Mouse (Mus musculus) spleen, adult 12 weeks (tissue): ENCODE results near the gene Pidd1.
"Not testable (repeated sequence)": the region's sequence is repeated elsewhere in the genome, so short reads cannot be mapped to it uniquely, and the experiment has no call there.

Experiments
- DNase-seq: peaks from one replicate; pipeline ENCODE4 v3.0.0; 2022; ENCODE audit warnings: low spot score

Gene Pidd1

DNA sequence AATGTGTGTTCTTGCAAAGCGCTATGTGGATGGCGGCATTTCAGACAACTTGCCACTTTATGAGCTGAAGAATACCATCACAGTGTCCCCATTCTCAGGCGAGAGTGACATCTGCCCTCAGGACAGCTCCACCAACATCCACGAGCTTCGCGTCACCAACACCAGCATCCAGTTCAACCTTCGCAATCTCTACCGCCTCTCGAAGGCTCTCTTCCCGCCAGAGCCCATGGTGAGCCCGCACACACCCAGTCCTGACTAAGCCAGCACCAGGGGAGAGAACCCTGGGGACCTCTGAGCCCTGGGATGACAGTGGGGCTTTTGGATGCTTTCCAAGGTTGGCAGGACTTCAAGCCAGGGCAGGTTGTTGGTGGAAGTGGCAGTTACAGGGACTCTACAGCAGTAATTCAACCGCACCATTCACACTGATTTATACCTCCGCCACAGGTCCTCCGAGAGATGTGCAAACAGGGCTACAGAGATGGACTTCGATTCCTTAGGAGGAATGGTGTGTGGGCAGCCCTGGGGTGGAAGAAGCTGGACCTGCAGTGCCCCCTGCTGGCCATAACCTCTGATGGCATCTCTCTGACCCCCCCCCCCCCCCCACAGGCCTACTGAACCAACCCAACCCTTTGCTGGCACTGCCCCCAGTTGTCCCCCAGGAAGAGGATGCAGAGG, 14.3 kb upstream of the Pidd1 start:
- DNase-seq = no peak

DNA sequence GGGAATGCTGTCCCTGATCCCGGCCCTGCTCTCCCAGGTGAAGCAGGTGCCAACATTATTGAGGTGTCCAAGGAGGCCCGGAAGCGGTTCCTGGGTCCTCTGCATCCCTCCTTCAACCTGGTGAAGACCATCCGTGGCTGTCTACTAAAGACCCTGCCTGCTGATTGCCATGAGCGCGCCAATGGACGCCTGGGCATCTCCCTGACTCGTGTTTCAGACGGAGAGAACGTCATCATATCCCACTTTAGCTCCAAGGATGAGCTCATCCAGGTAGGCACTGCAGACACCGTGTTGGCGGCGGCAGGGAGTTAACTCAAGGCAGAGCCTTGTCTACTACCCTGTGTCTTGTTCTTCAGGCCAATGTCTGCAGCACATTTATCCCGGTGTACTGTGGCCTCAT, 13.4 kb upstream of the Pidd1 start:
- DNase-seq = no peak

DNA sequence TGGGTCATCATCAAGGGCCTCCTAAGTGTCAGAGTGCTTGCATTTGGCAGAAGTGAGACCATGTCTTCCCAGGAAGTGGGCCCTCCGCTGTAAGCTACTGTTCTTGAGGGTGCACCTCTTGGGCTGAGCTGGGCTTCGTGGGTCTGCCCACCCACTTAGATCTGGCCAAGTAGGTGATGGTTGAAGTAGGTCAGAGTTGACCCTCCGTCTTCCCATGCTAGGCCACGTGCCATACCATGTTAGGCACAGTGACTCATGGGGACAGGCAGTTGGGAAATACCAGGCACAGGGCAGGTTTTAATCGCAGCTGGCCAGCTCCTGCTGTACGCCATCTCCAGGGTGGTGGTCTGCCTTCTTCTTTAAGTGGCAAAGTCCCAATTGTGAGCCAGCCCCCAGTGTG, 12.9 kb upstream of the Pidd1 start:
- DNase-seq = no peak

DNA sequence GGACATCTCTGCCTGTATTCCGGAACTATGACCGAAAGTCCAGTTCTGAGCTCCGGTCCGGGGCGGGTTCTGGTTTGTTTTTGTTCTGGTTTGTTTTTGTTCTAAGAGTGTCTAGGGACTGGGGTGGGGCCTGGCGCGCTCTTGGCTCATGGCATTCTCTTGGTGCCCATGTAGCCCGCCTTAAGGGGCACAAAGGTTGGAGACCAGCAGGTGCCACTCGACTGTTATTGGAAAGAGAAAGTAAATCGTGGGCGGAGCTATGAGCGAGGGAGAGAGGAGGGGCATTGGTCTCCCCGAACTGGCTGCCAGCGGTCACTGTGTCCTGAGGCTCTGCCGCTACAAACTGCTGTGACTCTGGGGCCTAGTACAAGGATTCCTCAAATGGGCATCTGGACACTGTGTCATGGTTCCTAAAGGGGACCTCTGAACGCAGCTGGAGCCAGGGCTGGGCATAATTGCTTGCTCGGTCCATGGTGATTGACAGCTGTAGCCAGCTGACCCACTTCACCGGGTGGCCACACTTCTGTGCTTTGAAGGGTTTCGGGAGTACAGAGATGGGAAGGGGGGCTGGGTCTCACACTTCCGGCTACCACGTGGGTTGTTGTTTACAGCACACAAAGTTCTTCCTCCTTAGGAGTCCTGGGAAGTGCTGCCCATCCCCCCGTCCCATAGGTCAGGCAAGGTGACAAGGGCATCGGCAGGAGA, 11.9 kb upstream of the Pidd1 start:
- peak; percentile 68 for DNase-seq

DNA sequence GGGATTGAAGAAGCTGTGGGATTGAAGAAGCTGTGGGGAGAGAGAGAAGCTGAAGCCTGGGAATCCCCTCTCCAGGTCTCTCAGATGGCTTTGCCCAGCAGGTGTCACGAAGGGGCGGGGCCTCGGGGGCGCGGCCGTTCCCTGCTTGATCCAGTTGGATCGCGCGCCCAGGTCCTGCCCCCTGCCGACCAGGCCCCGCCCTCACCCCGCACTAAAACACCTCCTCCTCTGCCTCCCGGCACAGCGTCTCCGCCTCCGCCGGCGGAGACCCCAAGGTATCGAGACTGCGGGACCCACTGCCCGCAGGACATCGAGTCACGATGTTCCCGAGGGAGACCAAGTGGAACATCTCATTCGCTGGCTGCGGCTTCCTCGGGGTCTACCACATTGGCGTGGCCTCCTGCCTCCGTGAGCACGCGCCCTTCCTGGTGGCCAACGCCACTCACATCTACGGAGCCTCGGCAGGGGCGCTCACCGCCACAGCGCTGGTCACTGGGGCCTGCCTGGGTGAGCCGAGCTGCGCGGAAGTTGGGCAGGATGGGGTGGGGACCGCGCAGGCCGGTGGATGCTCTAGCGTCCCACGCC, 11.2 kb upstream of the Pidd1 start, which contains the start of gene Pnpla2:
TSS of gene Pnpla2 (plus strand) at position 232 of the 585 bp plus-strand sequence.
- peak; percentile 92 for DNase-seq

DNA sequence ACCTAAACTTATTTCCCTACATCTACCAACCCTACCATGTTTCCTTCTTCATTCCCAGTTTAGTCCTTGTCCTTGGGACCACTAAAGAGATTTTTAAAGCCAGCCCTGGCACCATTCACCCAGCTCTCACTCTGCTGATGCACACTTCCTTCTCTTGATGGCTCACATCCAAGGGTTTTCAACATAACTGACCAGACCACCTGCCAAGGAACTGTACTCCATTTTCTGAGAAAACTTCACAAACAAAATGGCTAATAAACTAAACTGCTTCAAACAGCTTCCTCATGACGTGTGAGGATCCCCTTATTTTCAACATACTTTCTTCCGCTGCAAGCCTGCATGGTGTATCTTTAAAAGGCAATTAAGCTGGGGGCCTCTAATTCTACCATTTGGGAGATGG, 9.8 kb upstream of the Pidd1 start:
- DNase-seq = no peak

DNA sequence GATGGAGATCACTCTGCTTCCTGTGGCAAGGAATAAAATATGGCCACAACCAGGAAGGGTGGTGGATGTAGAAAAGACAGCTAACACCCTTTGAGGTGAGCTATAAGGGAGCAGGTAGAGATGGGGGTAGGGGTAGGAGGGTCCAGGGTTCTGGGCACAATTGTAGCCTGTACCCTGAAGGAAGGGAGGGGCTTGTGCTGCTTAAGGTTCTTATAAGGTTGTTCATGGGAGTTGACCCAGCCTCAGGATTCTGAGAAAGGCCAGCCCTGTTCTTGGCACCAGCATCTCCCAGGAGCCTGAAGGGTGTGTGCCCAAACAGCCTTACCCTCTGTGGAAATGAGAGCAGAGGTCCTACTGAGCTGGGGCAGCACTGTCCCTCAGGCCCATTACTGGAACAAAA, 8.1 kb upstream of the Pidd1 start:
- no peak for DNase-seq

DNA sequence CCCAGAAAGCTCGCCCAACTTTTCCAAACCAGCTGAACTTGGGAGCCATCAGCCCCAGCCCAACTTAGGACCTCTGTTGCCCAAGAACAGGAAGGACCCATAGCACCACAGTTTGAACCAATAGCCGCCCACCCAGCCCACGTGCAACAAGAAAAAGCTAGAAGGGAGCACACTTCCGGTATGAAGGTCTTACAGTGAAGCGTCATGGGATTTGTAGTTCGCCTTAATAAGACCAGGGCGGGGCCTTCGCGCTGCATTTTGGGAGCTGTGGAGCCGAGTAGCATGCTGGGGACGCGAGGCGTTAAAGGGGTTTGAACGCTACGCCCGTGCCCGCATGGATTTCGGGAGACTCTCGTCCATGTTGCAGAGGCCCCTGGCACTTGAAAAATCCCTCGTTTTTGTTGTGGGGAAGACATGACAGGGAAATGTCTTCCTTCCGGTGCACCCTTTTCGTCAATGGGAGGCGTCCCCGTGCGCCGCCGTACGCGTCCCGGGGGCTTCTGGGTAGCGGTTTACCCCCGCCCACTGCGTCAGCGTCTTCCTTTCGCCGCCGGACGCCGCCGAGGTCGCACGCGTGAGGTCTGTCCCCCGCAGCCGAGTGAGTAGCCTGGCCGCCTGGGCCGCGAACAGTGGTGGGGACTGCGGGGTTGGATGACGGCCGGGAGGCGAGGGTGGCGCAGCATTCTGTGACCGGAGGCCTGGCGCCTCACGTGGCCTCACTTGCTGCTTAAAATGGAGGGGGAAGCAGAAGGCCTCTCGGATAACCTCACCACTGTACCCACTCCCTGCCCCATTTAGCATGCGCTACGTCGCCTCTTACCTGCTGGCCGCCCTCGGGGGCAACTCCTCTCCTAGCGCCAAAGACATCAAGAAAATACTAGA, 3.5 kb upstream of the Pidd1 start, which contains the start of gene Rplp2:
TSS of gene Rplp2 (plus strand) at position 261 of the 882 bp plus-strand sequence.
- DNase-seq = peak; percentile 93

DNA sequence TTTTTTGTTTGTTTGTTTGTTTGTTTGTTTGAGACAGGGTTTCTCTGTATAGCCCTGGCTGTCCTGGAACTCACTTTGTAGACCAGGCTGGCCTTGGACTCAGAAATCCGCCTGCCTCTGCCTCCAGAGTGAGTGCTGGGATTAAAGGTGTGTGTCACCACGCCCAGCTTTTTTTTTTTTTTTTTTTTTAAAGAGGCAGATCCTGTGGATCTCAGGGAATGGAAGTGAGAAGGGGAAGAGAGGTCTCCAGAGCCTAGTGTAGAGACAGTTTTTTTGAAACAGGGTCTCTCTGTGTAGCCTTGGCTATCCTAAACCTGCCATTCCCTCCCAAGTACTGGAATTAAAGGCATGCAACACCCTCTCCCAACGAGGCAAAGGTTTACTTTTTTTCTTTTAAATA, 2.5 kb upstream of the Pidd1 start:
- not testable (repeated sequence) for DNase-seq

DNA sequence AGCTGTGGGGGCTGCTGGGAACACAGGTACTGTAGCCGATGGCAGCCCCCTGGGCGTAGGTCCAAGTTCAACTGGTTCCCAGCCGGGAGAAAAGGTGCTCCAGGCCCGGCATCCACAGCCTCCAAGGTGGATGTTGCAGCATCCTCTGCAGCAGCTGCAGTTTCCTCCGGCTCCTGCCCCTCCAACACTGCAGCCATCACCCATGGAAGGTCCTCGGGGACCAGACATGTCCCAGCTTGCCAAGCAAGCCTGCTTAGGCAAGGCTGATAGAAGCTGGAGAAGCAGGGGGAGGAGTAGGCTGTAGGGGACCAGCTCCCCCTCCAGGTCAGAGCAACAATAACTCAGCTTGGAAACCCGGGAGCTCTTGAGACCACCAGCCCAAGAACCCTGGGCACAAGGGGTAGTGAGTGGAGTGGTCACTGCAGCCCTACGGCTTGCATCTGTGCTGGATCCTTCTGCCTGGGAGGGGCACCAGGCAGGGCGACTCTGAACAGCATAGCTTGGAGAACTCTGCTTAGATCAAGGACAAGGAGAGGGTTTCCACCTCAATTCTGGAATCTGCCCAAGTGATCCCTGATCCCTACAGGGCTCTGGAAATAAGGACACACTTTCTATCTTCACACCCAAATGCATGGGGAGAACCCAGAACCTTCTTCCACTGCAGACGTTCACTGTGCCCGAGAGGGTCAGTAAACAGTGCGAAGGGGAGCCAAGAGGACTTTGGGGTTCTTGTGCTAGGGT, 574 bp downstream of the Pidd1 start:
- DNase-seq = no peak

DNA sequence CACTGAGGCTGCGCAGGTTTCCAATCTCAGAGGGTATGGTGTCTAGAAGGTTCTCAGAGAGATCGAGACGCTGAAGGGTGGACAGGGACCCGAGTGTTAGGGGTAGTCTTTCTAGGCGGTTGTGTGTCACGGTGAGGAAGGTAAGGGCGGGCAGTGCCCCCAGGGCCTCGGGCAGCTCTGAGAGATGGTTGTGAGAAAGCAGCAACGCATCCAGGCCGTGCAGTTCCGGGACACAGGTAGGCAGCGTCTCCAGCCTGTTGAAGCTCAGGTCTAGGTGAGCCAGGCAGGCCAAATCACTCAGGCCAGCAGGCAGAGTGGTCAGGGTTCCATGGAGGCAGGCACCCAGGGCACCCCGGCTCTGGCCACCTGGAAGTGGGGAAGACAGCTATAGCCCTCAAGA, 1.6 kb downstream of the Pidd1 start:
- no peak for DNase-seq

DNA sequence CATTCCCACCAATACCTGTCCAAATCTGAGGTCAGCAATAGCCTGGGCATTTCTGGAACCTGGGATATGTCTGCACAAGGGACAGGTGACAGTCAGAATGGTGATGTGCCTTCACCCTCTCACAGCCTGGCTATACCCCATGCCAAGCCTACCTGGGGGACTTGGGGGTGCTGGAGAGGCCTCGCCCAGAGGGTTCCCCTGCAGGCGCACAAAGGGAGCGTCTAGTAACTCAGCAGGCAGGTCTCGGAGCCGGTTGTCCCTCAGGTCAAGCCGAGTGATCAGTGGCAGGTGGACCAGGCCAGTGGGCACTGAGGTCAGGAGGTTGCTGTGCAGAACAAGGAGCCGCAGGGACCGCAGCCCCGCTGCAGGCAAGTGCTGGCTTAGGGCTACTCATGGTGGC, 2.4 kb downstream of the Pidd1 start:
- no peak for DNase-seq

DNA sequence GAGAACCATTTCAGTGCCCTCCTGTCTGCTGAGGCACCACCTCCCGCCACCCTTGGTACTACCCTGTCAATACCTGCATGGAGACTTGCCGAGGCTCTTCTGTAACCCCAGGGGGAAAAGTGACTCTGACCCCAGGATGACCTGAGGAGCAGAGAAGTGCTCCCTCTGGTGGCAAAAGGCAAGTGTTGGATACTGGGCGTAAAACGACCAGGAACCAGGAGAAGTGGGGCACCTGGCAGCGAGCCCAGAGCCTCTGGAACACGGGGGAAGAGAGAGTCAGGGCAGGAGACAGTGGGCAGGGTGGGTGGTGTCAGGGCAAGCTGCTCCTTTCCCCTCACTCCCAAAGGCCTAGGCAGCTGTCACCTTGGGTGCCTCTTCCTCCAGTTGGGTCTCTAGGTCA, 3.2 kb downstream of the Pidd1 start:
- no peak for DNase-seq

DNA sequence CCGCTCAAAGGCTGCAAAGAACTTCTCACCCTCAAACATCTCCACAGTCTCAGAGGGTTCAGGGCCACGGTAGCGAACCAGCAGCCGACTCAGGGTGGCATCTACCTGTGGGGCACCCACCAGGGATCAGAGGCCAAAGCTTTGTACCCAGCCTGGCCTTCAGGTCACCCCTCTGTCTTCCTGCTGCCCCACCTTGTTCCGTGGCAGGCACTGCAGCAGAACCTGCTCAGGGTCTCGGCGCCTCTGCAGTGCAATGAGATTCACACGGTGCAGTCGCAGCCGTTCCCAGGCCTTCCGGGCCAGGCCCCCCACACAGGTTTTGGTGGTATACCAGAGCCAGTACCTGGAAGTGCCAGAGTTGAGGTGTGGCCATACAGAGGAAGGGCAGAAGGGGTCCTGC, 4.0 kb downstream of the Pidd1 start:
- DNase-seq = no peak

DNA sequence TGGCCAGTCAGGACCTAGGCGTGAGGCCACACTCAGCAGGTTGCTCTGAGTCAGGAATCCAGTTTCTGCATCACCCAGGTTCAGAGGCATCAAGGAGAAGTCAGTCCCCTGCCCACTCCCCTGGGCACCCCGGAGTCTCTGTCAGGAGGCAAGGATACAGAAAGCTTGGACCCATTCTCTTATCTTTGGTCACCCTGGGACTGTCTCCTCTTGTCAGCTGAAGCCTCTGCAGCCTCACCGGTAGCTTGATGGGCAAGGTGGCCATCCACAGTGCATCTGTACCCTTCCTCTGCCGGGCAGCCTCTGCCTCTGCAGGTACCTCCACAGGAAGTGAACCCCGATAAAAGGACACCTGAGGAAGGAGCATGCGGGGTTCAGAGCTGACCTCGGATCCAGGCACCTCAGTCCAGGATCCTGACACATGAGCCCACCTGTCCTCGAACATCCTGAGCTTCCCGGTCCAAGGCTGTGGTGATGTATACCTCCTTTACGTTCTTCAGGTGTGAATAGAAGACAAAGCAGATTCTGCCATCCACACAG, 4.6 kb downstream of the Pidd1 start:
- no peak for DNase-seq

DNA sequence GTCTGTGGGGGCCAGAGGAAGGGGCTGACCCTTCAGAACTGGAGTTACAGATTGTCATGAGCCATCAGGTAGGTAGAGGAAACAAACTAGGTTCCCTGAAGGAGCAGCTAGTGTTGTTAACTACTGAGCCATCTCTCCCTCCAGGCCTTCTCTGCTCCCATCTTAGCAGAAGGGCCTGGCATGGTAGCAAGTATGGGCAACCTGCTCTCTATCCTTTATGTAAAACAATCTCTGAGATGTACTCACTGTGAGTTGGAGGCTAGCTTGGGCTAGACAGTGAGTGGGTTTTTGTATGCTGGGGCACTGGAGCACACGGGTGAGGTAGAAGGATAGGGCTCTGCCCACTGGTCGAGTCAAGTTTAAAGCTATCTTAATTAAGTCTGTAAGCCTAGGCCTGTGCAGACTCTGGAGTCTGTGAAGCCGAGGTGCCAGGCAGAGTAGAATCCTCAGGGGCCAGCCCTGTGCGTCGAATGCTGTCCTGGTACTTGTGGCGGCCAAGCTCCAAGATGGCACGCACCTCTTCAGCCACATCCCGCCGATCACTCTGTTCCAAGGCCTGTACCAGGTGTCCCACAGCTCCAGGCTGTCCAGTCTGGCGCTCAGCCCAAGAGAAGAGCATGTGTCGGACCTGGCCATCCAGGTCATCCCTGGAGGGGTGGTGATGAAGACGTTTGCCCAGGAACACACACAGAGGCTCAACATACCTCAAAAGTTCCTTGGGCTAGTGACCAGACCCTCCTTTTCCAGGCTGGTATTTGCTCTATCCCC, 5.4 kb downstream of the Pidd1 start:
- no peak for DNase-seq

DNA sequence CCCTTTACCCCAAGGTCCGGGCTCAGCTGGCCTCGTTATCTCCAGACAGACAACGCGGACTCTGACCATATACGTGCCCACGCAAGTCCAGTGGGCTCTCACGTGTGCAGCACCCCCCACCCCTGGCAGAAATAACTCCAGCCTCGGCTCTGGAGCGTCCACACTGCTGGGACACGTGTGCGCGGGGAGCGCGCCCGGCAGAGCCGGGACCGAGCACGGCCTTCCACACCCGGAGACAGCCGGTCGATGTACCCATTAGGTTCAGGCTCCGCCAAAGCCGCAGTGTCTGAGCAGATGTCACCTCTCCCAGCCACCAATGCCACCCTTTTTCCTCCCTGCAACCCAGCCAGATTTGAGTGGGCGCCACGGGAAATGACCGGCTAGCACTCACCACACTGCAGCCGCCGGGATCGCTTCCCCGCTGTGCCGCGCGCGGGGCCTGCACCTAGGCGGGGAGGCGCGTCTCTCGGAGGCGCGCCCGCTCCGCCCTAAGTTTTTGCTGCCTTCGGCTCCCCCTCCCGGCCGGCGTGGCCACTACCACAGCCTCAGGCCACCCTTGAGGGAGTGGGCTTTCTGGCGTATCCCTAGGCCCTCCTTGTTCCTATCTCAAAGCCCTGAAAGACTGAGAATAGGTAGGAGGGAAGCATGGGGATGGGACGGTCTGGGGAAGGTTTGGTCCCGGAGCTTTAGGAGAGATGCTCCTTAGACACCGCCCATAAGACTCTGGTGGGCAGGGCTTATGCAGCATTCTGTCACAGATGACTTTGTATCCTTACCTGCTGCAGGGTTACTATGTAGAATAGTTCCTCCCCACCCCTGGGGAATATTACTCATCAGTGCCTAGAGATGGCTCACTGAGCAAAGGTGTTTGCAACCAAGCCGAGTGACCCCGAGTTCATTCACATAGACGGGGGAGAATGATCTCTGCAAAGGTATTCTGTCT, 6.4 kb downstream of the Pidd1 start, which contains the start of gene Slc25a22:
TSS of gene Slc25a22 (minus strand) at position 715 of the 943 bp plus-strand sequence.
- DNase-seq = peak; percentile 79

DNA sequence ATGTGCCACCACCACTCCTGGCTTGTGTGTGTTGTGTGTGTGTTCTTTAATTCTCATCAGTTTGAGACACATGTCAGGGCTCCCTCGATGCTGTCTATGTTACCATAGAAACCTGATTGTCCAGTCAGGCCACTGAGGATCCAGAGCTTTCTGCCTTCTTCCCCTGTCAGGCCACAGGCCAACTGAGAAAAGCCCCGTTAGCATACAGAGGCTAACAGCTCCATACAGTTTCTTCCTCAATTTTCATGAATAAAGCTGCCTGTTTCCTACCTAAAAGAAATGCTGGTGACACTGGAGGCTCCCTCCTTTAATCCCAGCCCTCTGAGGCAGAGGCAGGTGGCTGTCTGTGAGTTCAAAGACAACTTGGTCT, 7.3 kb downstream of the Pidd1 start:
- DNase-seq = no peak

DNA sequence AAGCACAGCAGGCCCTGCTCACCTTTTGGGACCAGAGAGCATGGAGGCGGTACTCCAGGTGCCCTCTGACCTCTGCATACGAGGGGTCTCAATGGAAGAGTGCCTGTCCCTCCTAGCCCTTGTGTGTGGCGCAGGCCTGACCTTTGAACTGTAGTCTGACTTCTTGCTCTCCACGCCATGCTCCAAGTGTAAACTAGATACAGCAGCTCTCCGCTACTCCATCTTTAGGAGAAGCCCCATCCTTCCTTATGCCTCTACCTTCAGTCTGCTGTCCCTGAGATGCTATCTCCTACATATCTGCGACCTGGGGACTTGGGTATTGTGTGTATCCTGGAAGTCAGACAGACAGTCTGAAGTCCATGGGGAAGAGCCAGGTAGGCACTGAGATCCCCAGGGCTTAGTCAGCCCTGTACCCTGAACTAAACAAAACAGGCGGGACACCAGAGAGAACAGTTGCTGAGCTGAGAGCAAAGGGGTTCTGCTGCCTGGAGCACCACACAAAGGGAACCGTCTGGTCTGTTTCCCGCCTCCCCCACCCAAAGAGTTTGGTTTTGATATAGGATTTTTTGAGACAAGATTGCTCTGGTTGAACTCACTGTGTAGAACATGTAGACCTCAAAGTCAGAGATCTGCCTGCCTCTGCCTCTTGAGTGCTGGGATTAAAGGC, 7.8 kb downstream of the Pidd1 start:
- no peak for DNase-seq
